In the genomic region with DNA sequence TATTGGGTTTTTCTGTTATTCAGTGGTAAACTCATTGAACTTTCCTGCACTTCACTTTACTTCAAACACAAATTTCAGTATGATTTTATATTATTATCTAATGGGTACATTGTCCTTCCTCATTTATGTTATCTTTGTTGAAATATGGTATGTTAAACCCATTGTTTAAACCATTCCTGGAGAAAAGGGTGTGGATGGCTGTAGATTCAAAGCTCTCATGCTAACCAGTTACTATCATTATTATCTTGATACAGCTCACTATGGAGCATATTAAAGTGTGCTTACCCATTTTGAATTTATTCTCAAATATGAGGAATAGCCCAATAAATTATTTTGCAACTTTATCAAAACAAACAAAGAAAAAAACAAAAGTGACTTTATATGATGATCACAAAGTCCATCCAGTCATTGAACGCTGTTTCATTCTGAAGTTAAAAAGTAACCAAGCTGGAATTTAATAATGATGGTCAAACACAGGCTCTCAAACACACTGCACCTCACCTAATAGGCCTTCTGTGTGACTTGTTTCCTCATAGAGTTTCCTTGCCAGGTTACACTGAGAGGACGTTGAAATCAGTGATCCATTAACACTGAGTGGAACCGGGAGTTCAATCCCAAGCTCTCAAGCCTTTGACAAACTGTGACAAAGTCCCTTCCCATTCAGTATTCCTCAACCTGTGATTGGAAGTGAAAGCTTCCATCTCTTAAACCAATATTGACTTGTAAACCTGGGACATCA, we compare ENCODE assay signal across 21 mouse cellular contexts.
A peak's percentile ranks its signal among the peaks of the same experiment; 100 is the strongest.
DNase-seq lines count a peak whose midpoint lies in the region; ATAC-seq and TF ChIP-seq lines count a peak whose summit lies in the region.
"Had no signal": no experiment of that assay in that cellular context is flagged by ENCODE, and none has a peak within 500 bp of the region (broad histone marks: within the 10 kb centered on the region; RNA-seq: fewer than 3 reads in every experiment).

No protein-coding gene starts in this region.

- H3K4me2 ChIP-seq in liver, embryonic 16.5 days (ENCODE audit: low read depth, low read length), result no peak overlapping the region
- H3K4me2 ChIP-seq in liver, embryonic 12.5 days, result no peak overlapping the region
- no peak overlapping the region for H3K4me2 ChIP-seq in kidney, embryonic 15.5 days
- no peak overlapping the region for H3K4me2 ChIP-seq in liver, postnatal 0 days (ENCODE audit: low read depth, low read length)
- H3K4me2 ChIP-seq: forebrain, embryonic 13.5 days; heart, embryonic 15.5 days; hindbrain, embryonic 15.5 days; limb, embryonic 13.5 days; midbrain, embryonic 11.5 days had no signal

- H3K27me3 ChIP-seq in liver, embryonic 16.5 days (ENCODE audit: control insufficient read depth, insufficient read depth, low read depth, low read length), result no peaks in the 10 kb centered on the region
- no peaks in the 10 kb centered on the region for H3K27me3 ChIP-seq in liver, embryonic 12.5 days (replicated peaks)
- no peaks in the 10 kb centered on the region for H3K27me3 ChIP-seq in kidney, embryonic 15.5 days
- H3K27me3 ChIP-seq in liver, postnatal 0 days (ENCODE audit: insufficient read depth, low read length), result no peaks in the 10 kb centered on the region
- H3K27me3 ChIP-seq: forebrain, embryonic 13.5 days; heart, embryonic 15.5 days; hindbrain, embryonic 15.5 days; limb, embryonic 13.5 days had no signal

- peak; percentile 22 for DNase-seq in liver, postnatal 0 days
- DNase-seq in layer of hippocampus, adult 2 months (ENCODE audit: low spot score in 2 of 2), result no peak
- no peak for DNase-seq in yolk sac, embryonic 10.5 days (ENCODE audit: low spot score)
- DNase-seq in cerebellum, adult 9-10 months, result no peak
- DNase-seq: cerebellum, adult 8-10 months; gastrocnemius, postnatal 10 days; heart, adult 18-20 months; heart, postnatal 4 days; layer of hippocampus, postnatal 36 days; retina, postnatal 1 day; thymus, adult 18-20 months; thymus, postnatal 4 days had no signal

- no peak overlapping the region for H3K9ac ChIP-seq in liver, embryonic 16.5 days (ENCODE audit: low read depth, low read length)
- no peak overlapping the region for H3K9ac ChIP-seq in liver, embryonic 12.5 days
- no peak overlapping the region for H3K9ac ChIP-seq in kidney, embryonic 15.5 days
- no peak overlapping the region for H3K9ac ChIP-seq in liver, postnatal 0 days (replicated peaks)
- H3K9ac ChIP-seq: forebrain, embryonic 13.5 days; heart, embryonic 15.5 days; hindbrain, embryonic 15.5 days; limb, embryonic 13.5 days had no signal

- no peaks in the 10 kb centered on the region for H3K4me1 ChIP-seq in liver, embryonic 16.5 days (ENCODE audit: control insufficient read depth, low read depth, low read length)
- H3K4me1 ChIP-seq in liver, embryonic 12.5 days, result no peaks in the 10 kb centered on the region
- H3K4me1 ChIP-seq in kidney, embryonic 15.5 days, result no peaks in the 10 kb centered on the region
- no peaks in the 10 kb centered on the region for H3K4me1 ChIP-seq in liver, postnatal 0 days (ENCODE audit: insufficient read depth)
- H3K4me1 ChIP-seq: forebrain, embryonic 13.5 days; heart, embryonic 15.5 days; hindbrain, embryonic 15.5 days; limb, embryonic 13.5 days had no signal

- H3K27ac ChIP-seq in liver, embryonic 16.5 days (ENCODE audit: low read length), result no peak overlapping the region
- H3K27ac ChIP-seq in liver, embryonic 12.5 days, result no peak overlapping the region
- no peak overlapping the region for H3K27ac ChIP-seq in kidney, embryonic 15.5 days
- no peak overlapping the region for H3K27ac ChIP-seq in liver, postnatal 0 days (ENCODE audit: low read depth)
- no peak overlapping the region for H3K27ac ChIP-seq in layer of hippocampus, adult 2 months
- H3K27ac ChIP-seq: forebrain, embryonic 13.5 days; heart, embryonic 15.5 days; hindbrain, embryonic 15.5 days; limb, embryonic 13.5 days had no signal

- H3K9me3 ChIP-seq in liver, embryonic 16.5 days (replicated peaks; ENCODE audit: control insufficient read depth, low read length), result no peaks in the 10 kb centered on the region
- H3K9me3 ChIP-seq in liver, embryonic 12.5 days (replicated peaks), result no peaks in the 10 kb centered on the region
- no peaks in the 10 kb centered on the region for H3K9me3 ChIP-seq in kidney, embryonic 15.5 days (replicated peaks)
- H3K9me3 ChIP-seq in liver, postnatal 0 days (ENCODE audit: low read length), result no peaks in the 10 kb centered on the region
- H3K9me3 ChIP-seq: forebrain, embryonic 13.5 days; heart, embryonic 15.5 days; hindbrain, embryonic 15.5 days; limb, embryonic 13.5 days had no signal

- TF ChIP-seq EP300 in liver, postnatal 0 days (IDR thresholded peaks at IDR 0.05; ENCODE audit: low read depth), result no peak

- TF ChIP-seq CTCF in liver, postnatal 0 days (IDR thresholded peaks at IDR 0.05; ENCODE audit: low read depth), result no peak
- no peak for TF ChIP-seq CTCF in layer of hippocampus, adult 2 months (conservative IDR thresholded peaks at IDR 0.05)

- H3K4me3 ChIP-seq in liver, embryonic 16.5 days (ENCODE audit: low read depth, low read length), result no peak overlapping the region
- H3K4me3 ChIP-seq in liver, embryonic 12.5 days, result no peak overlapping the region
- H3K4me3 ChIP-seq in kidney, embryonic 15.5 days (replicated peaks), result no peak overlapping the region
- H3K4me3 ChIP-seq in liver, postnatal 0 days (ENCODE audit: low read depth, low read length), result no peak overlapping the region
- H3K4me3 ChIP-seq in layer of hippocampus, adult 2 months, result no peak overlapping the region
- H3K4me3 ChIP-seq: forebrain, embryonic 13.5 days; heart, embryonic 15.5 days; hindbrain, embryonic 15.5 days; limb, embryonic 13.5 days had no signal

- WGBS in liver, embryonic 16.5 days (ENCODE audit: insufficient replicate concordance), result 56% methylated on average over 3 of the region's 3 CpGs
- 65% methylated on average over 3 of the region's 3 CpGs for WGBS in liver, embryonic 12.5 days (ENCODE audit: insufficient replicate concordance)
- WGBS in kidney, embryonic 15.5 days, result 69% methylated on average over 3 of the region's 3 CpGs
- WGBS in liver, postnatal 0 days (ENCODE audit: insufficient replicate concordance), result 70% methylated on average over 3 of the region's 3 CpGs

- no peaks in the 10 kb centered on the region for H3K36me3 ChIP-seq in liver, embryonic 16.5 days (ENCODE audit: control insufficient read depth, insufficient read depth)
- H3K36me3 ChIP-seq in liver, embryonic 12.5 days, result no peaks in the 10 kb centered on the region
- no peaks in the 10 kb centered on the region for H3K36me3 ChIP-seq in kidney, embryonic 15.5 days
- H3K36me3 ChIP-seq in liver, postnatal 0 days (replicated peaks; ENCODE audit: insufficient read depth, low read length), result no peaks in the 10 kb centered on the region
- H3K36me3 ChIP-seq: heart, embryonic 15.5 days; hindbrain, embryonic 15.5 days; limb, embryonic 13.5 days had no signal

- peak; percentile 83 for ATAC-seq in liver, embryonic 16.5 days (ENCODE audit: low read depth)
- no peak; the same call in 1 of the 2 replicates for ATAC-seq in liver, embryonic 12.5 days
- 0 out of 2 replicates have a peak, but pooled peaks have one; percentile 52 for ATAC-seq in kidney, embryonic 15.5 days (replicated peaks; ENCODE audit: low FRiP score)
- peak; percentile 97 for ATAC-seq in liver, postnatal 0 days
- ATAC-seq: forebrain, embryonic 13.5 days; lung, postnatal 0 days had no signal
